Mouse (Mus musculus) adrenal gland, adult 2 months (tissue): ENCODE measurements at regions not wholly inside any gene's neighbourhood (a gene's known extent, or its start where the extent isn't known, plus 50 kb on each side); places are given as distances from the start of the nearest gene placed in this dataset.

Experiments
- DNase-seq: peaks from one replicate; pipeline ENCODE4 v3.0.0; 2021

- no peak for DNase-seq
These were observed 76.1 kb upstream of the Dynlt3 start for GRCm38 (mm10) chrX:9738904-9739303.

GRCm38 (mm10) chrX:9742518-9742917 lies 79.7 kb upstream of the Dynlt3 start:
- no peak for DNase-seq

- peak; percentile 60 for DNase-seq
These were observed 84.6 kb upstream of the Dynlt3 start for GRCm38 (mm10) chrX:9747305-9747938.

- DNase-seq: peak; percentile 54
These were observed 90.3 kb upstream of the Dynlt3 start for GRCm38 (mm10) chrX:9752954-9753572.

GRCm38 (mm10) chrX:9769540-9769939 lies 77.2 kb upstream of the Hypm start:
- peak; percentile 26 for DNase-seq

GRCm38 (mm10) chrX:9777498-9777897 lies 69.2 kb upstream of the Hypm start:
- no peak for DNase-seq

GRCm38 (mm10) chrX:9789542-9789941 lies 57.2 kb upstream of the Hypm start:
- no peak for DNase-seq
